Mouse (Mus musculus) testis, adult 2 months (tissue): ENCODE measurements around the gene Plscr5.

ENCODE experiments used
- CTCF ChIP-seq: fragments of 200-500 bp; IDR thresholded peaks from 2 replicates; pipeline ENCODE4 v1.5.1; 2012; ENCODE audit warnings: low read depth, mild to moderate bottlenecking, inconsistent platforms, low read length, moderate library complexity; ENCODE audit not compliant: control insufficient read depth, insufficient read depth, insufficient replicate concordance
- POLR2A ChIP-seq: fragments of 200-500 bp; IDR thresholded peaks from 2 replicates; pipeline ENCODE4 v1.6.1; 2012; ENCODE audit warnings: low read depth, mild to moderate bottlenecking, inconsistent platforms, low read length, moderate library complexity; ENCODE audit not compliant: control insufficient read depth

- no peak for TF ChIP-seq CTCF
- TF ChIP-seq POLR2A, result no peak
Observed at GRCm38 (mm10) chr9:92221480-92221879, 28.7 kb downstream of the Plscr5 start.
